ENCODE assay signal across 14 mouse cellular contexts in the genomic region with DNA sequence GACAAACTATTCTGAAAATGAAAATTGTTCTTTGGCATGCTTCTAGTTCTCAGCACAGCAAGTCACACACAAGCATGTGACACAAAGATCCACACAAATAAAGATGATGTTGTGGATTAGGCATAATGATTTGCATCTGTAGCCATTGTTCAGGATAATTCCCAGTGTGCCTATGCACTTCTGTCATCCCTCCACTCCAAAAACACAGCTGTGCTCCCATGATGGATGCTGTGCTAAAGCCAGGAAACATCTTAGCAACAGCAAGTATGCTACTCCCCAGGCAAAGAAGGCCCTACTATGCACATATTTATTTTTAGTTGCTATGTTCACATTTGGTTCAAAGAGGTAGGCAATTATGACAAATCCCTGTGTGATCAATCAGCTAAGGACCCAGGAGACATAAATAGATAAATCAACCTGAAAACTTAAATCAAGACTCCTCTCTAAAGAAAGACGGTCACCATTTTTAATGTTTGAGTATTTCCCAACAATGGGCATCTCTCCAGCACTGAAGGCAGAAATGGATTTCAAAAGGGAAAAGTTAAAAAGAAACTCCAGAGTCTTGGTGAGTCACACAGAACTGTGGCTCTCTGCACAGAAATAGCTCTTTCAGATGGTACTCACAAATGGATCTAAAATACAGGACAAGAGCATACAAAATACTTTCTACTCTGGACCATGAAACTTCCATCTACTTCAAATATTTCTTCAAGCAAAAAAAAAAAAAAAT.
DNase-seq lines count a peak whose midpoint lies in the region.
"Had no signal": no experiment of that assay in that cellular context is flagged by ENCODE, and none has a peak within 500 bp of the region (broad histone marks: within the 10 kb centered on the region; RNA-seq: fewer than 3 reads in every experiment).

No protein-coding gene starts in this region.

- H3K27ac ChIP-seq in heart, embryonic 10.5 days, result no peak overlapping the region
- H3K27ac ChIP-seq: hindbrain, embryonic 12.5 days; liver, embryonic 13.5 days had no signal

- WGBS in heart, embryonic 10.5 days, result 91% methylated on average over 1 of the region's 1 CpGs

- no peaks in the 10 kb centered on the region for H3K9me3 ChIP-seq in heart, embryonic 10.5 days
- H3K9me3 ChIP-seq: heart, embryonic 12.5 days; hindbrain, embryonic 12.5 days; liver, embryonic 13.5 days had no signal

- H3K4me1 ChIP-seq in heart, embryonic 10.5 days, result no peaks in the 10 kb centered on the region
- H3K4me1 ChIP-seq: heart, embryonic 12.5 days; hindbrain, embryonic 12.5 days; liver, embryonic 13.5 days had no signal

- H3K36me3 ChIP-seq in heart, embryonic 10.5 days, result no peaks in the 10 kb centered on the region
- H3K36me3 ChIP-seq: heart, embryonic 12.5 days; hindbrain, embryonic 12.5 days; liver, embryonic 13.5 days had no signal

- H3K27me3 ChIP-seq in heart, embryonic 10.5 days (ENCODE audit: insufficient read depth, poor library complexity, severe bottlenecking), result peaks cover 4% of the 10 kb centered on the region; the same call in 1 of the 2 replicates
- H3K27me3 ChIP-seq: heart, embryonic 12.5 days had no signal

- DNase-seq in adrenal gland, postnatal 10 days, result peak; percentile 16
- no peak for DNase-seq in adrenal gland, postnatal 4 days (ENCODE audit: low spot score in 2 of 2)
- peak; percentile 0 to 24 for DNase-seq in heart, adult 9 months (ENCODE audit: low spot score in 2 of 2)
- no peak for DNase-seq in heart, embryonic 10.5 days (ENCODE audit: low spot score)
- peak; percentile 22 for DNase-seq in right cerebral cortex, adult 18-20 months
- no peak for DNase-seq in right cerebral cortex, postnatal 4 days
- DNase-seq in urinary bladder, adult 2 months (ENCODE audit: low spot score), result no peak
- no peak for DNase-seq in spleen, postnatal 10 days (ENCODE audit: low spot score in 2 of 2)
- DNase-seq: cerebellum, adult 9-10 months; kidney, adult 18-20 months; liver, embryonic 13.5 days; spleen, adult 18-20 months had no signal

- H3K4me3 ChIP-seq in heart, embryonic 10.5 days, result no peak overlapping the region
- H3K4me3 ChIP-seq: heart, embryonic 12.5 days; hindbrain, embryonic 12.5 days; liver, embryonic 13.5 days had no signal

Comparison
In these comparisons a context has a peak if more than half of its experiments do, and no peak if none do; other contexts are left out.
1. DNase-seq: peak in adrenal gland, postnatal 10 days (single experiment), heart, adult 9 months (2 of 2) and right cerebral cortex, adult 18-20 months (single experiment); none in adrenal gland, postnatal 4 days (0 of 2), heart, embryonic 10.5 days (single experiment), right cerebral cortex, postnatal 4 days (single experiment), urinary bladder, adult 2 months (single experiment) and spleen, postnatal 10 days (0 of 2).